Mouse (Mus musculus): Measurements from ENCODE around the gene Rap2a. TPM values are rescaled to one million over a fixed set of nuclear protein-coding genes. Genes with fewer than 3 reads are reported as not detected.
A peak's percentile ranks its signal among the peaks of the same experiment; 100 is the strongest.

Gene Rap2a
- polyA plus RNA-seq, 1 experiment from 2014 or later = 48.4 TPM

DNA sequence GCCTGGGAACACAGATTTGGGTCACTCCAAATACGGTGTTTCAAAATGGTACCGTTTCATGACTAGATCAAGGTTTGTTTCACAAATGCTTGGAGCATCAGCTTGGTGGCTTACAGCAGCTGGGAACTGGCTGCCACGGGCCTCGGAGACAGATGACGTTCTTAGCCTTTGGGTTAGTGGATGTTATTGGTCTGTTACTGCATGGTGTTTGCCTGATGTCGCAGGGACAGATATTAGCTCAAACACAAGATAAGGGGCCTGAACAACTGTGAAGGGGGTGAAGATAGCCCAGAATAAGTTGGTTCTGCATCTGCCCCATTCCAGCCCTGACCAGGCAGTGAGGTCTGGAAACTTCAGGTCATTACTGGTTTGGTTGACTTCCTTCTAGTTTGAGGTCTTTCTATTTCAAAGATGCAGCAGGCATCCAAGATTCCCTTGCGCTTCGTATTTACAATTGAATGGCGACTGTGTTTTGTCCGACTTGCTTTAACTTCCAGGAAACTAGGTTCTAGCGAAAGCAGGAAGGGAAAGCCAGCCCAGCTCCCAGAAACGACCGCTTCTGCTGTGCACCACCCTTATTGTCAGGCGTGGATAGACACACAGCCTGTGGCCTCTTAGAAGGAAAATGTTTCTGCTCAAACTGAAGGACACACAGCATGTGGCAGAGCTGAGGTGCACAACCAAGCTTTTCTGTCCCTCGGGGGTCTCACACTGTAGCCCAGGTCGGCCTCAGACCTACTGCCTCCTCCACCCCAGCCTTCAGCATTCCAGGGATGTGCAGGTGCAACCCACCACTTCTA is 30.5 kb downstream of the Rap2a start:
- ATAC-seq = no peak
- H3K27ac ChIP-seq (ENCODE audit: low read length) = 0 out of 2 replicates have a peak overlapping the region, but pooled peaks have one; percentile 51

DNA sequence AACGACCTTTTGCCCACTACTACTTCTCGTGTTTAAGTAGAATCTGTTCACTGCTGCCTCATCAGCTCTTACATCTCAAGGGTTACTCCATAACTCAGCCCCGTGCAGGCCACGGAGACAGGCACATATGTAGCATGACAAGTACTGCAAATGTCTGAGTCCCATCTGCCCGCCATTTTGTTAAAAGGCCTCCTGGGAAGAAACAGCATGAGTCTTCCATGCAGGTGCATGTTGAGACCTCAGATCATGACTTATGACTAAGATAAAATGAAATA is 31.1 kb downstream of the Rap2a start:
- TF ChIP-seq CTCF (IDR thresholded peaks at IDR 0.05) = no peak
- no peak for TF ChIP-seq EP300 (IDR thresholded peaks at IDR 0.05)
- no peak overlapping the region for H3K4me2 ChIP-seq (replicated peaks; ENCODE audit: low read depth, low read length)
- H3K9ac ChIP-seq (replicated peaks; ENCODE audit: low read depth) = no peak overlapping the region
- no peaks in the 10 kb centered on the region for H3K4me1 ChIP-seq (ENCODE audit: insufficient read depth, low read depth, low read length)
- no peaks in the 10 kb centered on the region for H3K27me3 ChIP-seq (replicated peaks; ENCODE audit: insufficient read depth, low read length)
- no peaks in the 10 kb centered on the region for H3K36me3 ChIP-seq (ENCODE audit: insufficient read depth, low read length)
- no peak overlapping the region for H3K4me3 ChIP-seq (ENCODE audit: low read depth, low read length)
- no peak for ATAC-seq
- H3K27ac ChIP-seq (ENCODE audit: low read length) = no peak overlapping the region
- H3K9me3 ChIP-seq (ENCODE audit: low read length) = no peaks in the 10 kb centered on the region
- no peak for DNase-seq (ENCODE audit: low spot score)
- 71% methylated on average over 5 of the region's 5 CpGs for WGBS

More for the DNA sequence above, 30.5 kb downstream of the Rap2a start:
- WGBS = 65% methylated on average over 16 of the region's 16 CpGs
- Histone ChIP-seq H3K27me3 (replicated peaks; ENCODE audit: insufficient read depth, low read length) (no peaks in the 10 kb centered on the region), H3K4me2 (replicated peaks; ENCODE audit: low read depth, low read length) (no peak overlapping the region), H3K4me1 (ENCODE audit: insufficient read depth, low read depth, low read length) (no peaks in the 10 kb centered on the region), H3K9ac (replicated peaks; ENCODE audit: low read depth) (no peak overlapping the region), H3K4me3 (ENCODE audit: low read depth, low read length) (no peak overlapping the region), H3K36me3 (ENCODE audit: insufficient read depth, low read length) (no peaks in the 10 kb centered on the region), H3K9me3 (ENCODE audit: low read length) (no peaks in the 10 kb centered on the region)
- TF ChIP-seq EP300 (IDR thresholded peaks at IDR 0.05) (no peak), CTCF (IDR thresholded peaks at IDR 0.05) (no peak)
- no peak for DNase-seq (ENCODE audit: low spot score)

DNA sequence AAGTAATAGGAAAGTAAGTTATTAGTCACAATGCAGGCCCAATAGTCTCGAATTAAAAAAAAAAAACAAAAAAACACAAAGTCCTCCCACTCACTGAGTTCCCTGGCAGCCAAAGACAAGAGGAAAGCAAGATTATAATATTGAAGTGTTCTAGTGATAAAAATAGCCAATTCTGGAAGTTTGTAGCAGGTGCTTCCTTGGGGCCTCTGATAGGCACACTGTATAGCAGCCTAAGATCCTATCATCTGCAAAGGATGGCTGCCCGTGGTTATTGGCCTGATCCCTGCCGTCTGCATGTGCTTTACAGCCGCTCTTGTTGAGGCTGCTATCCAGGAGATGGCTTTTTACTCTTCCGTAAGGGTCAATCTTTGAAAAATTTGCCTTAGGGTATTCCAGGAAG is 33.6 kb downstream of the Rap2a start:
- H3K4me1 ChIP-seq (ENCODE audit: insufficient read depth, low read depth, low read length) = peaks cover 8% of the 10 kb centered on the region; the same call in 1 of the 2 replicates
- WGBS = 66% methylated on average over 5 of the region's 5 CpGs
- H3K9ac ChIP-seq (replicated peaks; ENCODE audit: low read depth) = no peak overlapping the region
- H3K4me2 ChIP-seq (replicated peaks; ENCODE audit: low read depth, low read length) = no peak overlapping the region
- H3K36me3 ChIP-seq (ENCODE audit: insufficient read depth, low read length) = no peaks in the 10 kb centered on the region
- no peaks in the 10 kb centered on the region for H3K9me3 ChIP-seq (ENCODE audit: low read length)
- H3K27ac ChIP-seq (ENCODE audit: low read length) = no peak overlapping the region
- ATAC-seq (no peak), DNase-seq (ENCODE audit: low spot score) (no peak)
- TF ChIP-seq EP300 (IDR thresholded peaks at IDR 0.05) (no peak), CTCF (IDR thresholded peaks at IDR 0.05) (no peak)
- no peak overlapping the region for H3K4me3 ChIP-seq (ENCODE audit: low read depth, low read length)
- H3K27me3 ChIP-seq (replicated peaks; ENCODE audit: insufficient read depth, low read length) = no peaks in the 10 kb centered on the region

DNA sequence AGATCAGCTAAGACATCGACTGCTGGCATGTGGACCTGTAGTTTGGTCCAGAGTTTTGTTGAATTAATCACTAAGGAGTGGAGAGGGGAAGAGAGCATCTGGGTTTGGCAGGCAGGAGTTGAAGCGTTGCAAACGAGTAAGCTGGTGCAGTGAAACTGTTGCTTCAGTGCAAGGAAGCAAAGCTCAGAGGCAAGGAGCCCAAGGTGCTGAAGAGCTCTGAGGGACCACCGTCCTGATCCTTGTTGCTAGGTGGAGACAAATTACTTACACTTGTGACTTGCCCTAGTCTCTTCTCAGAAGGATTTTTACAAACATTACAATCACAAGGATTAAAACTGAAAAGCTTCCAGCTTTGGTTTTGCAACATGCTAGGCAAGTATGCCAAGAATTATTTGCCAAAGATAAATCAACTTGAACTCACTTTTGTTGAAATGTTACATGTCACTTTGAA is 36.6 kb downstream of the Rap2a start:
- H3K9me3 ChIP-seq (ENCODE audit: low read length) = no peaks in the 10 kb centered on the region
- no peak overlapping the region for H3K9ac ChIP-seq (replicated peaks; ENCODE audit: low read depth)
- no peak overlapping the region for H3K27ac ChIP-seq (ENCODE audit: low read length)
- no peak overlapping the region for H3K4me2 ChIP-seq (replicated peaks; ENCODE audit: low read depth, low read length)
- peaks cover 8% of the 10 kb centered on the region; the same call in 1 of the 2 replicates for H3K4me1 ChIP-seq (ENCODE audit: insufficient read depth, low read depth, low read length)
- ATAC-seq (peak; percentile 67), DNase-seq (ENCODE audit: low spot score) (peak; percentile 79)
- no peak overlapping the region for H3K4me3 ChIP-seq (ENCODE audit: low read depth, low read length)
- no peaks in the 10 kb centered on the region for H3K36me3 ChIP-seq (ENCODE audit: insufficient read depth, low read length)
- TF ChIP-seq CTCF (IDR thresholded peaks at IDR 0.05) (0 out of 2 replicates have a peak, but pooled peaks have one; percentile 11), EP300 (IDR thresholded peaks at IDR 0.05) (peak; percentile 70)
- 29% methylated on average over 4 of the region's 4 CpGs for WGBS
- H3K27me3 ChIP-seq (replicated peaks; ENCODE audit: insufficient read depth, low read length) = no peaks in the 10 kb centered on the region

DNA sequence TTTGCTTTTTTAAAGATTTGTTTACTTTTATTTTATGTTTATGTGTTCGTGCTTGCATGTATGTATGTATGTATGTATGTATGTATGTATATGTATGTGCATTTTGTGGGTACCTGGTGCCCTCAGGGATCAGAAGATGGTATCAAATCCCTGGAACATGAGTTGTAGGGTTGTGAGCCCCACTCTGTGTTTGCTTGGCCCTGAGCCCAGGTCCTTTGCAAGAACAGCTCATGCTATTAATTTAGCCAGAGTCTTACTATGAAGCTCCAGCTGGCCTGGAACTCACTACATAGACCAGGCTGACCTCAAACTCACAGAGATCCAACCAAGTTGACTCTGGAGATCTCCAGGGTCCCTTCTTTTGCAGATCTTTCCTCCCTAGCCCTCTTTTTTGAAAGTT is 37.1 kb downstream of the Rap2a start:
- DNase-seq (ENCODE audit: low spot score) = peak; percentile 50
- peak overlapping the region; percentile 33; the same call in 1 of the 2 replicates for H3K27ac ChIP-seq (ENCODE audit: low read length)

DNA sequence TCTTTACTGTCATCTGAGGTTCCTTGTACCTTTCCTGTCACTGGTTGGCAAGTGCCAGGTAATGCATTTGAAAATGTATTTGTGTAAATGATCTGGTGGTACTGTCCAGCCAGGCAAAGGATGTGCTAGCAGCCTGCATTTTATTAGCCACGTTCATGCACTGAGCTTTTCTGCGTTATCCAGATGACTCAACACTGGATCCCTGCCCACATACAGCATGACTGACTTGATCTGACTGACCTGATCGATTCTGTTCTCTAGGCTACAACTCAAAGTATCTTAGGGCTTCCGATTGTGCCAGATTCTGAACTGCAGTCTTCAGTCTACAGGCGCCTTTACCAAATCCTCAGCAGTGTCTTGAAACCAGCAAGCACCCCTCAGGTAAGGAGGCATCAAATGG is 40.5 kb downstream of the Rap2a start:
- no peak for ATAC-seq

More for the DNA sequence above, 37.1 kb downstream of the Rap2a start:
- peaks cover 8% of the 10 kb centered on the region for H3K4me1 ChIP-seq (ENCODE audit: insufficient read depth, low read depth, low read length)
- WGBS = 41% methylated on average over 1 of the region's 1 CpGs
- TF ChIP-seq CTCF (IDR thresholded peaks at IDR 0.05) (no peak), EP300 (IDR thresholded peaks at IDR 0.05) (no peak)
- no peaks in the 10 kb centered on the region for H3K9me3 ChIP-seq (ENCODE audit: low read length)
- no peaks in the 10 kb centered on the region for H3K36me3 ChIP-seq (ENCODE audit: insufficient read depth, low read length)
- H3K27me3 ChIP-seq (replicated peaks; ENCODE audit: insufficient read depth, low read length) = no peaks in the 10 kb centered on the region
- H3K4me2 ChIP-seq (replicated peaks; ENCODE audit: low read depth, low read length) = no peak overlapping the region
- ATAC-seq = peak; percentile 56; the same call in 1 of the 2 replicates
- no peak overlapping the region for H3K4me3 ChIP-seq (ENCODE audit: low read depth, low read length)
- no peak overlapping the region for H3K9ac ChIP-seq (replicated peaks; ENCODE audit: low read depth)

More for the DNA sequence above, 40.5 kb downstream of the Rap2a start:
- no peak overlapping the region for H3K4me3 ChIP-seq (ENCODE audit: low read depth, low read length)
- no peak for TF ChIP-seq EP300 (IDR thresholded peaks at IDR 0.05)
- TF ChIP-seq CTCF (IDR thresholded peaks at IDR 0.05) = no peak
- no peak overlapping the region for H3K4me2 ChIP-seq (replicated peaks; ENCODE audit: low read depth, low read length)
- H3K9ac ChIP-seq (replicated peaks; ENCODE audit: low read depth) = no peak overlapping the region
- no peaks in the 10 kb centered on the region for H3K27me3 ChIP-seq (replicated peaks; ENCODE audit: insufficient read depth, low read length)
- no peak for DNase-seq (ENCODE audit: low spot score)
- no peaks in the 10 kb centered on the region for H3K9me3 ChIP-seq (ENCODE audit: low read length)
- 88% methylated on average over 5 of the region's 5 CpGs for WGBS
- H3K27ac ChIP-seq (ENCODE audit: low read length) = no peak overlapping the region
- H3K4me1 ChIP-seq (ENCODE audit: insufficient read depth, low read depth, low read length) = peaks cover 8% of the 10 kb centered on the region
- H3K36me3 ChIP-seq (ENCODE audit: insufficient read depth, low read length) = no peaks in the 10 kb centered on the region
